8 mouse cellular contexts compared by ENCODE assay signal in the genomic region with DNA sequence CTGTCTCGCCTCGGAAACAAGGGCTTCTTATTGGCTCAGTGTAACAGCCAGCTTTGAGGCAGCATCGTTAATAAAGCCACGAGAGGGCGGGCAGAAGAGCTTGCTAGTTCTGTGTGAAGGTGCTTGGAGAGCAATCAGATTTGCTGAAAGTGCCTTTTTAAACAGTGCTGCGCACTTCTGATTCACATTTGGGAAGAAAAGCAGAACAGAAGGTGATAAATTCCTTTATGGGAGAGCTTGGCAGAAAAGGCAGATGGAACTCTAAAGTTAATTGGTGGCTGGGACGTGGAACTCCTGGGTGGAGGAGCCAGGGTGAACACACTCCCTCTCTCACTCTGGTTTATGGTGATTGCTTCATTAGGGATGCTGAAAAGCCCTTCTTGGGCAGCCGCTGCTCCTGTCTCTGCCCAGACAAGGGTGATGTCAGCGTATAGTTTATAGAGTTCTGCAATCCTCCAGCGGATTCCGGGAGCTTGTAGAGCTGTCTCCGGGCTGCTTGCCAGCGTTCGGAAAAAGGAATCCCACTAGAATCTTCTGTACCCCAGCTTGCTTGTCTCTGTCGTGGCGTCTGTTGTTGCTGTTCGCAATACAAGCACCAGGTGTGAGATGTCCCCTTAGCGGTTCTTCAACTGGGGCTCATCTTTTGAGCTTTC.
DNase-seq lines count a peak whose midpoint lies in the region; ATAC-seq and TF ChIP-seq lines count a peak whose summit lies in the region.

No protein-coding gene starts in this region.

- H3K36me3 ChIP-seq in lung, postnatal 0 days (ENCODE audit: insufficient read depth, low read length) = no peaks in the 10 kb centered on the region
- H3K36me3 ChIP-seq in stomach, postnatal 0 days (ENCODE audit: control insufficient read depth, insufficient read depth, low read length) = no peaks in the 10 kb centered on the region

- 33% methylated on average over 18 of the region's 18 CpGs for WGBS in lung, postnatal 0 days
- 37% methylated on average over 18 of the region's 18 CpGs for WGBS in stomach, postnatal 0 days

- peak; percentile 29 to 39 for DNase-seq in cerebellum, postnatal 14 days
- no peak for DNase-seq in cerebellum, postnatal 36 days
- DNase-seq in brain, adult 2 months (ENCODE audit: low read depth, low spot score) = peak; percentile 81
- peak; percentile 33 for DNase-seq in heart, adult 8-10 months (ENCODE audit: low spot score)
- peak; percentile 58 to 78 for DNase-seq in layer of hippocampus, adult 18-20 months (ENCODE audit: low spot score in 2 of 2)
- peak; percentile 95 for DNase-seq in lung, postnatal 0 days (ENCODE audit: low spot score)
- peak; percentile 54 for DNase-seq in stomach, postnatal 0 days (ENCODE audit: low spot score)
- DNase-seq in spleen, adult 18-20 months = no peak

- peak; percentile 90 for ATAC-seq in lung, postnatal 0 days
- ATAC-seq in stomach, postnatal 0 days (ENCODE audit: low FRiP score, low TSS enrichment) = peak; percentile 92

- peak; percentile 61; the same call in 1 of the 2 replicates for TF ChIP-seq EP300 in lung, postnatal 0 days (IDR thresholded peaks at IDR 0.05)
- TF ChIP-seq EP300 in stomach, postnatal 0 days (optimal IDR thresholded peaks at IDR 0.05) = no peak

- no peaks in the 10 kb centered on the region for H3K27me3 ChIP-seq in lung, postnatal 0 days (replicated peaks; ENCODE audit: insufficient read depth, low read length)
- no peaks in the 10 kb centered on the region for H3K27me3 ChIP-seq in stomach, postnatal 0 days (ENCODE audit: control insufficient read depth, insufficient read depth, low read length)

- H3K4me1 ChIP-seq in lung, postnatal 0 days (ENCODE audit: insufficient read depth, low read depth, low read length) = no peaks in the 10 kb centered on the region
- H3K4me1 ChIP-seq in stomach, postnatal 0 days (replicated peaks; ENCODE audit: control insufficient read depth, insufficient read depth) = no peaks in the 10 kb centered on the region

- H3K4me2 ChIP-seq in lung, postnatal 0 days (replicated peaks; ENCODE audit: low read depth, low read length) = 0 out of 2 replicates have a peak overlapping the region, but pooled peaks have one; percentile 17
- H3K4me2 ChIP-seq in stomach, postnatal 0 days (replicated peaks; ENCODE audit: low read depth) = peak overlapping the region; percentile 21

- peak; percentile 33; the same call in 1 of the 2 replicates for TF ChIP-seq CTCF in lung, postnatal 0 days (IDR thresholded peaks at IDR 0.05)
- TF ChIP-seq CTCF in stomach, postnatal 0 days (IDR thresholded peaks at IDR 0.05; ENCODE audit: low read depth) = peak; percentile 56

- H3K9me3 ChIP-seq in lung, postnatal 0 days (ENCODE audit: low read length) = no peaks in the 10 kb centered on the region
- no peaks in the 10 kb centered on the region for H3K9me3 ChIP-seq in stomach, postnatal 0 days (ENCODE audit: control insufficient read depth, low read length)

- H3K27ac ChIP-seq in lung, postnatal 0 days (ENCODE audit: low read length) = peak overlapping the region; percentile 57; the same call in 1 of the 2 replicates
- H3K27ac ChIP-seq in stomach, postnatal 0 days (replicated peaks) = peak overlapping the region; percentile 81

- H3K9ac ChIP-seq in lung, postnatal 0 days (replicated peaks; ENCODE audit: low read depth) = no peak overlapping the region
- H3K9ac ChIP-seq in stomach, postnatal 0 days (ENCODE audit: low read length) = no peak overlapping the region

- no peak overlapping the region for H3K4me3 ChIP-seq in lung, postnatal 0 days (ENCODE audit: low read depth, low read length)
- H3K4me3 ChIP-seq in stomach, postnatal 0 days (ENCODE audit: low read depth, low read length) = no peak overlapping the region

Comparison
In these comparisons a context has a peak if more than half of its experiments do, and no peak if none do; other contexts are left out.
1. DNase-seq: peak in cerebellum, postnatal 14 days (2 of 2), brain, adult 2 months (single experiment), heart, adult 8-10 months (single experiment), layer of hippocampus, adult 18-20 months (2 of 2), lung, postnatal 0 days (single experiment) and stomach, postnatal 0 days (single experiment); none in cerebellum, postnatal 36 days (0 of 2) and spleen, adult 18-20 months (0 of 2).